Mouse (Mus musculus) neural tube, embryonic 11.5 days (tissue): ENCODE data around the gene Tctex1d4. TPM values are rescaled to one million over a fixed set of nuclear protein-coding genes. Genes with fewer than 3 reads are reported as not detected.

Experiments used
- ATAC-seq: fragments of 200-750 bp; cut with Nextera tagmentation; 2 replicates; pipeline ENCODE4 v1.8.0; 2017; ENCODE audit warnings: moderate number of reproducible peaks, mild to moderate bottlenecking, moderate TSS enrichment, moderate library complexity; ENCODE audit not compliant: insufficient read depth, low FRiP score, low TSS enrichment
- DNase-seq: peaks from one replicate; pipeline ENCODE4 v3.0.0-alpha.2; 2015; ENCODE audit warnings: low spot score
- H3K27ac ChIP-seq: fragments of 300-500 bp; sonication (generic); 2 replicates; pipeline ENCODE4 v1.5.1; 2014; ENCODE audit warnings: low read depth, mild to moderate bottlenecking, low read length
- H3K27me3 ChIP-seq: fragments of 300-500 bp; sonication (generic); 2 replicates; pipeline ENCODE4 v1.6.1; 2014; ENCODE audit warnings: mild to moderate bottlenecking, low read length, mixed read lengths; ENCODE audit not compliant: control insufficient read depth, insufficient read depth
- H3K36me3 ChIP-seq: fragments of 300-500 bp; sonication (generic); 2 replicates; pipeline ENCODE4 v1.6.1; 2014; ENCODE audit warnings: mild to moderate bottlenecking, low read length, moderate library complexity, mixed read lengths; ENCODE audit not compliant: control insufficient read depth, insufficient read depth
- H3K4me1 ChIP-seq: fragments of 300-500 bp; sonication (generic); 2 replicates; pipeline ENCODE4 v1.6.1; 2014; ENCODE audit warnings: low read length, mixed read lengths; ENCODE audit not compliant: control insufficient read depth, insufficient read depth
- H3K4me2 ChIP-seq: fragments of 300-500 bp; sonication (generic); 2 replicates; pipeline ENCODE4 v1.6.1; 2014; ENCODE audit warnings: low read depth, mild to moderate bottlenecking, moderate library complexity
- H3K4me3 ChIP-seq: fragments of 300-500 bp; sonication (generic); 2 replicates; pipeline ENCODE4 v1.5.1; 2014; ENCODE audit warnings: low read depth, low read length
- H3K9ac ChIP-seq: fragments of 300-500 bp; sonication (generic); 2 replicates; pipeline ENCODE4 v1.6.1; 2014; ENCODE audit warnings: mild to moderate bottlenecking, low read length
- H3K9me3 ChIP-seq: fragments of 300-500 bp; sonication (generic); 2 replicates; pipeline ENCODE4 v1.6.1; 2016; ENCODE audit warnings: low read length; ENCODE audit not compliant: control insufficient read depth
- WGBS: fragments of 180-500 bp; shearing (Covaris S2); extraction: QIAGEN DNeasy Blood & Tissue Kit; methylation state at CpG from one replicate; pipeline ENCODE4 v1.1.7; 2014; 5-methylcytosine and 5-hydroxymethylcytosine counted together
- polyA plus RNA-seq: library from polyadenylated mRNA; unstranded; fragments of >200 nt; fragmentation: Nextera tagmentation; extraction: Ambion mirVana; gene quantifications from 2 replicates; pipeline ENCODE4 v1.2.1, GENCODE M21; 2014

Gene Tctex1d4
- polyA plus RNA-seq, 1 experiment from 2014 or later: not detected

GRCm38 (mm10) chr4:117131890-117132793 is 5.5 kb downstream of the Tctex1d4 start:
- H3K27me3 ChIP-seq: no peaks in the 10 kb centered on the region
- peak overlapping the region; percentile 78 for H3K4me3 ChIP-seq
- no peaks in the 10 kb centered on the region for H3K9me3 ChIP-seq
- H3K9ac ChIP-seq: peak overlapping the region; percentile 76
- peaks cover 29% of the 10 kb centered on the region for H3K4me1 ChIP-seq
- peaks cover 3% of the 10 kb centered on the region for H3K36me3 ChIP-seq
- peak overlapping the region; percentile 72 for H3K27ac ChIP-seq
- 4% methylated on average over 7 of the region's 7 CpGs for WGBS
- peak overlapping the region; percentile 81 for H3K4me2 ChIP-seq
- peak; percentile 68 for ATAC-seq
- DNase-seq: peak; percentile 79

GRCm38 (mm10) chr4:117132794-117133143 is 6.2 kb downstream of the Tctex1d4 start:
- no peaks in the 10 kb centered on the region for H3K9me3 ChIP-seq
- 0 out of 2 replicates have a peak overlapping the region, but pooled peaks have one; percentile 72 for H3K27ac ChIP-seq
- peak overlapping the region; percentile 76 for H3K9ac ChIP-seq
- peak; percentile 23 for DNase-seq
- whole genome bisulfite sequencing: 6% methylated on average over 11 of the region's 11 CpGs
- peak overlapping the region; percentile 81 for H3K4me2 ChIP-seq
- H3K4me3 ChIP-seq: peak overlapping the region; percentile 78
- peaks cover 29% of the 10 kb centered on the region for H3K4me1 ChIP-seq
- peaks cover 3% of the 10 kb centered on the region for H3K36me3 ChIP-seq
- no peak for ATAC-seq
- no peaks in the 10 kb centered on the region for H3K27me3 ChIP-seq

- ATAC-seq (peak; percentile 17; the same call in 1 of the 2 replicates), DNase-seq (peak; percentile 53)
- WGBS: under 1% methylated on average over 39 of the region's 42 CpGs
These were observed 6.8 kb downstream of the Tctex1d4 start for GRCm38 (mm10) chr4:117133366-117133796.

GRCm38 (mm10) chr4:117133817-117134600 is 7.4 kb downstream of the Tctex1d4 start, which contains the start of gene Plk3:
TSS of gene Plk3 (minus strand) at chr4:117133963.
- Histone ChIP-seq H3K27me3 (no peaks in the 10 kb centered on the region), H3K9ac (peak within 1 kb of the TSS; percentile 76), H3K27ac (peak within 1 kb of the TSS; percentile 72; the same call in 1 of the 2 replicates), H3K4me3 (peak within 1 kb of the TSS; percentile 78), H3K4me2 (peak within 1 kb of the TSS; percentile 81), H3K36me3 (peaks cover 3% of the 10 kb centered on the region; the same call in 1 of the 2 replicates), H3K9me3 (no peaks in the 10 kb centered on the region), H3K4me1 (peaks cover 26% of the 10 kb centered on the region)
- peak; percentile 97 for DNase-seq
- WGBS: 2% methylated on average over 47 of the region's 48 CpGs
- ATAC-seq: peak; percentile 76

More at GRCm38 (mm10) chr4:117133366-117133796, 6.8 kb downstream of the Tctex1d4 start:
- Histone ChIP-seq H3K4me1 (peaks cover 29% of the 10 kb centered on the region), H3K36me3 (peaks cover 3% of the 10 kb centered on the region), H3K9ac (peak overlapping the region; percentile 76), H3K9me3 (no peaks in the 10 kb centered on the region), H3K4me3 (peak overlapping the region; percentile 78), H3K27ac (peak overlapping the region; percentile 60; the same call in 1 of the 2 replicates), H3K27me3 (no peaks in the 10 kb centered on the region), H3K4me2 (peak overlapping the region; percentile 81)

GRCm38 (mm10) chr4:117134601-117134995 is 8.0 kb downstream of the Tctex1d4 start:
- Histone ChIP-seq H3K9ac (no peak overlapping the region), H3K4me1 (peaks cover 26% of the 10 kb centered on the region), H3K27me3 (no peaks in the 10 kb centered on the region), H3K4me2 (no peak overlapping the region), H3K4me3 (no peak overlapping the region; the same call in 1 of the 2 replicates), H3K27ac (no peak overlapping the region), H3K36me3 (no peaks in the 10 kb centered on the region), H3K9me3 (no peaks in the 10 kb centered on the region)
- no peak for ATAC-seq
- no peak for DNase-seq
- 41% methylated on average over 2 of the region's 2 CpGs for WGBS

GRCm38 (mm10) chr4:117136034-117136433 is 9.4 kb downstream of the Tctex1d4 start:
- peaks cover 14% of the 10 kb centered on the region for H3K4me1 ChIP-seq

GRCm38 (mm10) chr4:117138295-117139216 is 12.0 kb downstream of the Tctex1d4 start:
- Histone ChIP-seq H3K4me2 (no peak overlapping the region), H3K9me3 (no peaks in the 10 kb centered on the region), H3K36me3 (no peaks in the 10 kb centered on the region), H3K27me3 (no peaks in the 10 kb centered on the region), H3K4me3 (no peak overlapping the region), H3K4me1 (no peaks in the 10 kb centered on the region), H3K9ac (no peak overlapping the region), H3K27ac (no peak overlapping the region)
- DNase-seq (no peak), ATAC-seq (no peak)
- 68% methylated on average over 15 of the region's 17 CpGs for WGBS

More at GRCm38 (mm10) chr4:117136034-117136433, 9.4 kb downstream of the Tctex1d4 start:
- H3K27me3 ChIP-seq: no peaks in the 10 kb centered on the region
- H3K9me3 ChIP-seq: no peaks in the 10 kb centered on the region
- H3K9ac ChIP-seq: no peak overlapping the region
- DNase-seq: no peak
- WGBS: 29% methylated on average over 8 of the region's 8 CpGs
- H3K4me3 ChIP-seq: no peak overlapping the region
- no peak for ATAC-seq
- H3K4me2 ChIP-seq: no peak overlapping the region
- H3K27ac ChIP-seq: no peak overlapping the region
- no peaks in the 10 kb centered on the region for H3K36me3 ChIP-seq

GRCm38 (mm10) chr4:117139217-117139612 is 12.6 kb downstream of the Tctex1d4 start:
- Histone ChIP-seq H3K27me3 (no peaks in the 10 kb centered on the region), H3K36me3 (no peaks in the 10 kb centered on the region), H3K4me1 (no peaks in the 10 kb centered on the region), H3K9me3 (no peaks in the 10 kb centered on the region), H3K4me2 (no peak overlapping the region), H3K4me3 (no peak overlapping the region), H3K27ac (no peak overlapping the region), H3K9ac (no peak overlapping the region)
- ATAC-seq: peak; percentile 33; the same call in 1 of the 2 replicates
- DNase-seq: peak; percentile 58
- 3% methylated on average over 2 of the region's 2 CpGs for WGBS
